Mouse (Mus musculus): ENCODE results near the gene Hspbap1. TPM values are rescaled to one million over a fixed set of nuclear protein-coding genes. Genes with fewer than 3 reads are reported as not detected.
A peak's percentile ranks its signal among the peaks of the same experiment; 100 is the strongest.

Gene Hspbap1
- polyA plus RNA-seq, 1 experiment from 2014 or later, result 14.9 TPM

GRCm38 (mm10) chr16:35807663-35807992 is 37.5 kb downstream of the Hspbap1 start:
- H3K9me3 ChIP-seq (replicated peaks), result no peaks in the 10 kb centered on the region
- no peak overlapping the region for H3K27ac ChIP-seq
- H3K9ac ChIP-seq, result no peak overlapping the region
- H3K4me3 ChIP-seq (replicated peaks), result no peak overlapping the region
- no peaks in the 10 kb centered on the region for H3K27me3 ChIP-seq
- no peak for ATAC-seq (replicated peaks; ENCODE audit: low FRiP score)
- H3K36me3 ChIP-seq, result peaks cover 5% of the 10 kb centered on the region; the same call in 1 of the 2 replicates
- WGBS, result 87% methylated on average over 4 of the region's 4 CpGs
- H3K4me1 ChIP-seq, result no peaks in the 10 kb centered on the region
- no peak overlapping the region for H3K4me2 ChIP-seq

GRCm38 (mm10) chr16:35808838-35809237 is 38.7 kb downstream of the Hspbap1 start:
- H3K9ac ChIP-seq, result no peak overlapping the region
- ATAC-seq (replicated peaks; ENCODE audit: low FRiP score), result no peak

GRCm38 (mm10) chr16:35813119-35813518 is 42.9 kb downstream of the Hspbap1 start:
- Histone ChIP-seq H3K9ac (no peak overlapping the region), H3K4me2 (no peak overlapping the region), H3K4me1 (no peaks in the 10 kb centered on the region), H3K27ac (no peak overlapping the region), H3K4me3 (replicated peaks) (no peak overlapping the region), H3K36me3 (no peaks in the 10 kb centered on the region), H3K27me3 (no peaks in the 10 kb centered on the region), H3K9me3 (replicated peaks) (no peaks in the 10 kb centered on the region)
- 35% methylated on average over 3 of the region's 3 CpGs for WGBS
- no peak for ATAC-seq (replicated peaks; ENCODE audit: low FRiP score)

More at GRCm38 (mm10) chr16:35808838-35809237, 38.7 kb downstream of the Hspbap1 start:
- Histone ChIP-seq H3K9me3 (replicated peaks) (no peaks in the 10 kb centered on the region), H3K4me2 (no peak overlapping the region), H3K36me3 (peaks cover 5% of the 10 kb centered on the region; the same call in 1 of the 2 replicates), H3K4me1 (no peaks in the 10 kb centered on the region), H3K27me3 (no peaks in the 10 kb centered on the region), H3K4me3 (replicated peaks) (no peak overlapping the region), H3K27ac (no peak overlapping the region)
- WGBS, result 96% methylated on average over 2 of the region's 2 CpGs

- peaks cover 11% of the 10 kb centered on the region; the same call in 1 of the 2 replicates for H3K36me3 ChIP-seq
- H3K9me3 ChIP-seq (replicated peaks), result no peaks in the 10 kb centered on the region
- H3K9ac ChIP-seq, result no peak overlapping the region
- H3K27me3 ChIP-seq, result no peaks in the 10 kb centered on the region
- no peak overlapping the region for H3K27ac ChIP-seq
- no peak overlapping the region for H3K4me3 ChIP-seq (replicated peaks)
- H3K4me1 ChIP-seq, result no peaks in the 10 kb centered on the region
- H3K4me2 ChIP-seq, result no peak overlapping the region
- peak; percentile 54; the same call in 1 of the 2 replicates for ATAC-seq (replicated peaks; ENCODE audit: low FRiP score)
- WGBS, result 36% methylated on average over 13 of the region's 13 CpGs
Observed at GRCm38 (mm10) chr16:35817255-35818089, 47.3 kb downstream of the Hspbap1 start.

- no peak overlapping the region for H3K9ac ChIP-seq
- no peak overlapping the region for H3K4me2 ChIP-seq
- peaks cover 11% of the 10 kb centered on the region for H3K36me3 ChIP-seq
- H3K4me1 ChIP-seq, result no peaks in the 10 kb centered on the region
- no peak overlapping the region for H3K4me3 ChIP-seq (replicated peaks)
- no peak overlapping the region for H3K27ac ChIP-seq
- 36% methylated on average over 7 of the region's 7 CpGs for WGBS
- no peaks in the 10 kb centered on the region for H3K9me3 ChIP-seq (replicated peaks)
- no peaks in the 10 kb centered on the region for H3K27me3 ChIP-seq
- ATAC-seq (replicated peaks; ENCODE audit: low FRiP score), result no peak
Observed at GRCm38 (mm10) chr16:35829999-35830398, 59.8 kb downstream of the Hspbap1 start.

GRCm38 (mm10) chr16:35832926-35833325 is 62.8 kb downstream of the Hspbap1 start:
- WGBS, result 84% methylated on average over 3 of the region's 3 CpGs
- no peak overlapping the region for H3K27ac ChIP-seq
- H3K9ac ChIP-seq, result no peak overlapping the region
- H3K9me3 ChIP-seq (replicated peaks), result no peaks in the 10 kb centered on the region; the same call in 1 of the 2 replicates
- H3K4me2 ChIP-seq, result no peak overlapping the region
- no peaks in the 10 kb centered on the region for H3K27me3 ChIP-seq
- ATAC-seq (replicated peaks; ENCODE audit: low FRiP score), result no peak
- peaks cover 2% of the 10 kb centered on the region for H3K36me3 ChIP-seq
- no peaks in the 10 kb centered on the region for H3K4me1 ChIP-seq
- H3K4me3 ChIP-seq (replicated peaks), result no peak overlapping the region

- Histone ChIP-seq H3K4me1 (no peaks in the 10 kb centered on the region), H3K27me3 (no peaks in the 10 kb centered on the region), H3K27ac (no peak overlapping the region), H3K9me3 (replicated peaks) (no peaks in the 10 kb centered on the region; the same call in 1 of the 2 replicates), H3K9ac (no peak overlapping the region), H3K36me3 (no peaks in the 10 kb centered on the region), H3K4me2 (no peak overlapping the region), H3K4me3 (replicated peaks) (no peak overlapping the region)
- WGBS, result 89% methylated on average over 8 of the region's 8 CpGs
- ATAC-seq (replicated peaks; ENCODE audit: low FRiP score), result no peak
Observed at GRCm38 (mm10) chr16:35834653-35835052, 64.5 kb downstream of the Hspbap1 start.

- no peak for ATAC-seq (replicated peaks; ENCODE audit: low FRiP score)
- Histone ChIP-seq H3K4me2 (no peak overlapping the region), H3K27me3 (no peaks in the 10 kb centered on the region), H3K4me1 (no peaks in the 10 kb centered on the region), H3K36me3 (no peaks in the 10 kb centered on the region), H3K27ac (no peak overlapping the region), H3K9me3 (replicated peaks) (no peaks in the 10 kb centered on the region; the same call in 1 of the 2 replicates), H3K4me3 (replicated peaks) (no peak overlapping the region), H3K9ac (no peak overlapping the region)
- 10% methylated on average over 1 of the region's 1 CpGs for WGBS
Observed at GRCm38 (mm10) chr16:35839680-35840079, 69.5 kb downstream of the Hspbap1 start.

- no peaks in the 10 kb centered on the region for H3K27me3 ChIP-seq
- H3K9ac ChIP-seq, result no peak overlapping the region
- no peak overlapping the region for H3K27ac ChIP-seq
- H3K9me3 ChIP-seq (replicated peaks), result no peaks in the 10 kb centered on the region
- H3K4me2 ChIP-seq, result no peak overlapping the region
- no peaks in the 10 kb centered on the region for H3K36me3 ChIP-seq
- H3K4me3 ChIP-seq (replicated peaks), result no peak overlapping the region
- no peaks in the 10 kb centered on the region for H3K4me1 ChIP-seq
- ATAC-seq (replicated peaks; ENCODE audit: low FRiP score), result no peak
Observed at GRCm38 (mm10) chr16:35847138-35847537, 77.0 kb downstream of the Hspbap1 start.

- H3K9me3 ChIP-seq (replicated peaks), result no peaks in the 10 kb centered on the region
- no peak for ATAC-seq (replicated peaks; ENCODE audit: low FRiP score)
- H3K4me2 ChIP-seq, result no peak overlapping the region
- no peak overlapping the region for H3K27ac ChIP-seq
- no peaks in the 10 kb centered on the region for H3K36me3 ChIP-seq
- H3K27me3 ChIP-seq, result no peaks in the 10 kb centered on the region
- H3K9ac ChIP-seq, result no peak overlapping the region
- peaks cover 3% of the 10 kb centered on the region; the same call in 1 of the 2 replicates for H3K4me1 ChIP-seq
- WGBS, result 82% methylated on average over 4 of the region's 4 CpGs
- no peak overlapping the region for H3K4me3 ChIP-seq (replicated peaks)
Observed at GRCm38 (mm10) chr16:35855846-35856245, 85.7 kb downstream of the Hspbap1 start.

GRCm38 (mm10) chr16:35856766-35857165 is 86.6 kb downstream of the Hspbap1 start:
- peaks cover 3% of the 10 kb centered on the region; the same call in 1 of the 2 replicates for H3K4me1 ChIP-seq
- no peaks in the 10 kb centered on the region for H3K27me3 ChIP-seq
- no peaks in the 10 kb centered on the region for H3K36me3 ChIP-seq
- H3K9me3 ChIP-seq (replicated peaks), result no peaks in the 10 kb centered on the region
- no peak overlapping the region for H3K27ac ChIP-seq
- no peak overlapping the region for H3K4me2 ChIP-seq
- H3K4me3 ChIP-seq (replicated peaks), result no peak overlapping the region
- ATAC-seq (replicated peaks; ENCODE audit: low FRiP score), result no peak
- WGBS, result 92% methylated on average over 18 of the region's 18 CpGs
- no peak overlapping the region for H3K9ac ChIP-seq

- no peaks in the 10 kb centered on the region for H3K36me3 ChIP-seq
- H3K4me3 ChIP-seq (replicated peaks), result no peak overlapping the region
- WGBS, result 46% methylated on average over 16 of the region's 16 CpGs
- H3K9me3 ChIP-seq (replicated peaks), result no peaks in the 10 kb centered on the region
- no peak overlapping the region for H3K27ac ChIP-seq
- peaks cover 3% of the 10 kb centered on the region; the same call in 1 of the 2 replicates for H3K4me1 ChIP-seq
- no peaks in the 10 kb centered on the region for H3K27me3 ChIP-seq
- no peak for ATAC-seq (replicated peaks; ENCODE audit: low FRiP score)
- H3K4me2 ChIP-seq, result no peak overlapping the region
- no peak overlapping the region for H3K9ac ChIP-seq
Observed at GRCm38 (mm10) chr16:35860236-35860635, 90.1 kb downstream of the Hspbap1 start.
